Mouse (Mus musculus) ovary, postnatal 36 days (tissue): ENCODE data around the gene Podnl1.

ENCODE experiments used
- DNase-seq: peaks from one replicate; pipeline ENCODE4 v3.0.0; 2022; ENCODE audit warnings: low spot score, mixed read lengths

Podnl1 gene

GRCm38 (mm10) chr8:84125656-84126055, at the start of gene Podnl1:
Gene Podnl1 (plus strand): TSS chr8:84125989.
- DNase-seq: no peak

GRCm38 (mm10) chr8:84076412-84076811, 49.4 kb upstream of the Podnl1 start:
- DNase-seq: no peak

GRCm38 (mm10) chr8:84076849-84077248, 48.9 kb upstream of the Podnl1 start:
- no peak for DNase-seq

- no peak for DNase-seq
Observed at GRCm38 (mm10) chr8:84079206-84079605, 46.6 kb upstream of the Podnl1 start.

GRCm38 (mm10) chr8:84083829-84084241, 42.0 kb upstream of the Podnl1 start:
- DNase-seq: peak; percentile 24

- DNase-seq: no peak
Observed at GRCm38 (mm10) chr8:84084341-84085115, 41.3 kb upstream of the Podnl1 start.

- no peak for DNase-seq
Observed at GRCm38 (mm10) chr8:84087156-84087555, 38.6 kb upstream of the Podnl1 start.

- no peak for DNase-seq
Observed at GRCm38 (mm10) chr8:84087821-84088220, 38.0 kb upstream of the Podnl1 start.

- no peak for DNase-seq
Observed at GRCm38 (mm10) chr8:84089277-84089676, 36.5 kb upstream of the Podnl1 start.

- no peak for DNase-seq
Observed at GRCm38 (mm10) chr8:84090585-84090984, 35.2 kb upstream of the Podnl1 start.

- DNase-seq: no peak
Observed at GRCm38 (mm10) chr8:84096061-84096460, 29.7 kb upstream of the Podnl1 start.

GRCm38 (mm10) chr8:84098376-84098775, 27.4 kb upstream of the Podnl1 start:
- no peak for DNase-seq

- DNase-seq: no peak
Observed at GRCm38 (mm10) chr8:84101476-84102270, 24.1 kb upstream of the Podnl1 start.

- DNase-seq: no peak
Observed at GRCm38 (mm10) chr8:84103601-84104000, 22.2 kb upstream of the Podnl1 start.

GRCm38 (mm10) chr8:84104221-84104620, 21.6 kb upstream of the Podnl1 start:
- no peak for DNase-seq

GRCm38 (mm10) chr8:84104697-84105609, 20.8 kb upstream of the Podnl1 start, which contains the start of gene Dcaf15:
Gene Dcaf15 (minus strand): TSS chr8:84104768.
- peak; percentile 95 for DNase-seq

- no peak for DNase-seq
Observed at GRCm38 (mm10) chr8:84105676-84106075, 20.1 kb upstream of the Podnl1 start.

GRCm38 (mm10) chr8:84106216-84107040, 19.4 kb upstream of the Podnl1 start:
- DNase-seq: no peak

- DNase-seq: no peak
Observed at GRCm38 (mm10) chr8:84115646-84116045, 10.1 kb upstream of the Podnl1 start.

- DNase-seq: no peak
Observed at GRCm38 (mm10) chr8:84122151-84122550, 3.6 kb upstream of the Podnl1 start.

GRCm38 (mm10) chr8:84126742-84127141, 953 bp downstream of the Podnl1 start:
- no peak for DNase-seq
